Mouse (Mus musculus) intestine, embryonic 16.5 days (tissue): Measurements from ENCODE around the gene Rpl36a. TPM values are rescaled to one million over a fixed set of nuclear protein-coding genes. Genes with fewer than 3 reads are reported as not detected.
A peak's percentile ranks its signal among the peaks of the same experiment; 100 is the strongest.
"Not testable (repeated sequence)": the region's sequence is repeated elsewhere in the genome, so short reads cannot be mapped to it uniquely, and the experiment has no call there.

ENCODE experiments used
- ATAC-seq: fragments of 200-750 bp; cut with Nextera tagmentation; 2 replicates; pipeline ENCODE4 v1.8.0; 2017; ENCODE audit warnings: moderate TSS enrichment, moderate library complexity
- H3K27ac ChIP-seq: fragments of 300-500 bp; sonication (generic); 2 replicates; pipeline ENCODE4 v1.5.1; 2014; ENCODE audit warnings: mild to moderate bottlenecking, low read length
- H3K27me3 ChIP-seq: fragments of 300-500 bp; sonication (generic); replicated peaks from 2 replicates; pipeline ENCODE4 v1.6.1; 2014; ENCODE audit warnings: low read length, control low read depth, mixed read lengths; ENCODE audit not compliant: control insufficient read depth, insufficient read depth
- H3K36me3 ChIP-seq: fragments of 300-500 bp; sonication (generic); 2 replicates; pipeline ENCODE4 v1.6.1; 2014; ENCODE audit warnings: low read length, control low read depth; ENCODE audit not compliant: control insufficient read depth, insufficient read depth
- H3K4me1 ChIP-seq: fragments of 300-500 bp; sonication (generic); 2 replicates; pipeline ENCODE4 v1.6.1; 2014; ENCODE audit warnings: low read length, control low read depth, mixed read lengths; ENCODE audit not compliant: control insufficient read depth, insufficient read depth
- H3K4me2 ChIP-seq: fragments of 300-500 bp; sonication (generic); 2 replicates; pipeline ENCODE4 v1.6.1; 2014; ENCODE audit warnings: low read depth, low read length, control low read depth
- H3K4me3 ChIP-seq: fragments of 300-500 bp; sonication (generic); 2 replicates; pipeline ENCODE4 v1.5.1; 2014; ENCODE audit warnings: mild to moderate bottlenecking, low read length
- H3K9ac ChIP-seq: fragments of 300-500 bp; sonication (generic); 2 replicates; pipeline ENCODE4 v1.6.1; 2014; ENCODE audit warnings: low read depth, low read length
- H3K9me3 ChIP-seq: fragments of 300-500 bp; sonication (generic); 2 replicates; pipeline ENCODE4 v1.6.1; 2016; ENCODE audit warnings: low read length, control low read depth; ENCODE audit not compliant: control insufficient read depth
- WGBS: fragments of 180-500 bp; shearing (Covaris S2); extraction: QIAGEN DNeasy Blood & Tissue Kit; methylation state at CpG from one replicate; pipeline ENCODE4 v1.1.7; 2014; 5-methylcytosine and 5-hydroxymethylcytosine counted together
- polyA plus RNA-seq: library from polyadenylated mRNA; unstranded; fragments of >200 nt; fragmentation: Nextera tagmentation; extraction: Ambion mirVana; gene quantifications from 2 replicates; pipeline ENCODE4 v1.2.1, GENCODE M21; 2015

The Rpl36a gene
- polyA plus RNA-seq, result 311 and 329 TPM in 2 replicates

GRCm38 (mm10) chrX:134585103-134586002, at the start of gene Rpl36a:
Gene Rpl36a (plus strand): TSS chrX:134585654.
- peak within 1 kb of the TSS; percentile 77 for H3K27ac ChIP-seq
- WGBS, result 22% methylated on average over 45 of the region's 45 CpGs
- peak; percentile 95 for ATAC-seq

GRCm38 (mm10) chrX:134539795-134540194, 45.7 kb upstream of the Rpl36a start:
- H3K9me3 ChIP-seq, ATAC-seq, H3K27me3 ChIP-seq, H3K9ac ChIP-seq, H3K36me3 ChIP-seq, H3K4me1 ChIP-seq, H3K27ac ChIP-seq: not testable (repeated sequence)
- H3K4me2 ChIP-seq, result peak overlapping the region; percentile 13; the same call in 1 of the 2 replicates
- 85% methylated on average over 10 of the region's 10 CpGs for WGBS
- H3K4me3 ChIP-seq, result peak overlapping the region; percentile 59; the same call in 1 of the 2 replicates

More at GRCm38 (mm10) chrX:134585103-134586002, at the start of gene Rpl36a:
- Histone ChIP-seq H3K4me1 (no peaks in the 10 kb centered on the region), H3K9ac (peak within 1 kb of the TSS; percentile 72), H3K9me3 (no peaks in the 10 kb centered on the region), H3K4me3 (peak within 1 kb of the TSS; percentile 58), H3K36me3 (no peaks in the 10 kb centered on the region), H3K27me3 (no peaks in the 10 kb centered on the region), H3K4me2 (peak within 1 kb of the TSS; percentile 56)

- ATAC-seq, result peak; percentile 53
- Histone ChIP-seq H3K9me3 (no peaks in the 10 kb centered on the region), H3K36me3 (no peaks in the 10 kb centered on the region), H3K9ac (peak overlapping the region; percentile 71), H3K4me1 (no peaks in the 10 kb centered on the region), H3K4me3 (peak overlapping the region; percentile 59), H3K4me2 (peak overlapping the region; percentile 13), H3K27ac (peak overlapping the region; percentile 76; the same call in 1 of the 2 replicates), H3K27me3 (no peaks in the 10 kb centered on the region)
- WGBS, result 24% methylated on average over 12 of the region's 12 CpGs
Observed at GRCm38 (mm10) chrX:134540414-134541135, 44.9 kb upstream of the Rpl36a start.

GRCm38 (mm10) chrX:134541145-134541954, 44.1 kb upstream of the Rpl36a start, which contains the start of gene Timm8a1:
Gene Timm8a1 (minus strand): TSS chrX:134541865.
- Histone ChIP-seq H3K9me3 (no peaks in the 10 kb centered on the region), H3K9ac (peak within 1 kb of the TSS; percentile 71), H3K27ac (peak within 1 kb of the TSS; percentile 86), H3K36me3 (no peaks in the 10 kb centered on the region), H3K4me2 (peak within 1 kb of the TSS; percentile 44), H3K27me3 (no peaks in the 10 kb centered on the region), H3K4me3 (peak within 1 kb of the TSS; percentile 59), H3K4me1 (no peaks in the 10 kb centered on the region)
- ATAC-seq, result peak; percentile 97
- WGBS, result 30% methylated on average over 45 of the region's 61 CpGs

GRCm38 (mm10) chrX:134541955-134542308, 43.5 kb upstream of the Rpl36a start:
- H3K9ac ChIP-seq, result peak overlapping the region; percentile 71
- 13% methylated on average over 6 of the region's 6 CpGs for WGBS

GRCm38 (mm10) chrX:134547330-134547729, 38.1 kb upstream of the Rpl36a start:
- Histone ChIP-seq H3K9ac (no peak overlapping the region), H3K36me3 (no peaks in the 10 kb centered on the region), H3K4me2 (no peak overlapping the region), H3K4me3 (no peak overlapping the region), H3K4me1 (no peaks in the 10 kb centered on the region), H3K27ac (no peak overlapping the region), H3K27me3 (no peaks in the 10 kb centered on the region), H3K9me3 (no peaks in the 10 kb centered on the region)
- 87% methylated on average over 4 of the region's 4 CpGs for WGBS
- ATAC-seq, result no peak

More at GRCm38 (mm10) chrX:134541955-134542308, 43.5 kb upstream of the Rpl36a start:
- no peaks in the 10 kb centered on the region for H3K36me3 ChIP-seq
- no peaks in the 10 kb centered on the region for H3K4me1 ChIP-seq
- ATAC-seq, result peak; percentile 41
- peak overlapping the region; percentile 44; the same call in 1 of the 2 replicates for H3K4me2 ChIP-seq
- peak overlapping the region; percentile 86; the same call in 1 of the 2 replicates for H3K27ac ChIP-seq
- peak overlapping the region; percentile 59 for H3K4me3 ChIP-seq
- H3K27me3 ChIP-seq, result no peaks in the 10 kb centered on the region
- H3K9me3 ChIP-seq, result no peaks in the 10 kb centered on the region

GRCm38 (mm10) chrX:134550903-134551302, 34.6 kb upstream of the Rpl36a start:
- Histone ChIP-seq H3K4me2 (no peak overlapping the region), H3K4me1 (no peaks in the 10 kb centered on the region), H3K27ac (no peak overlapping the region), H3K36me3 (no peaks in the 10 kb centered on the region), H3K9ac (no peak overlapping the region), H3K9me3 (no peaks in the 10 kb centered on the region), H3K4me3 (no peak overlapping the region), H3K27me3 (no peaks in the 10 kb centered on the region)
- no peak for ATAC-seq
- 18% methylated on average over 5 of the region's 5 CpGs for WGBS

GRCm38 (mm10) chrX:134553326-134553725, 32.1 kb upstream of the Rpl36a start:
- ATAC-seq, result no peak
- WGBS, result 87% methylated on average over 4 of the region's 4 CpGs
- H3K36me3 ChIP-seq, result no peaks in the 10 kb centered on the region
- H3K4me2 ChIP-seq, result no peak overlapping the region
- H3K9me3 ChIP-seq, result no peaks in the 10 kb centered on the region
- H3K27ac ChIP-seq, result no peak overlapping the region
- no peak overlapping the region for H3K9ac ChIP-seq
- H3K4me1 ChIP-seq, result no peaks in the 10 kb centered on the region
- H3K27me3 ChIP-seq, result no peaks in the 10 kb centered on the region
- H3K4me3 ChIP-seq, result no peak overlapping the region
